Mouse (Mus musculus) CH12.LX (cell line): Measurements from ENCODE around the gene Pknox1.
A peak's percentile ranks its signal among the peaks of the same experiment; 100 is the strongest.

Experiments used
- BHLHE40 ChIP-seq: IDR thresholded peaks from 2 replicates; pipeline ENCODE4 v1.6.1; 2011; ENCODE audit warnings: mild to moderate bottlenecking, low read depth, low read length, improper control_type of control experiment
- CHD1 ChIP-seq: IDR thresholded peaks from 2 replicates; pipeline ENCODE4 v1.6.1; 2012; ENCODE audit warnings: low read depth, low read length, improper control_type of control experiment, inconsistent platforms
- CHD2 ChIP-seq: IDR thresholded peaks from 2 replicates; pipeline ENCODE4 v1.6.1; 2011; ENCODE audit warnings: low read length, improper control_type of control experiment
- CTCF ChIP-seq, 2 experiments: IDR thresholded peaks in 1 of 2; conservative IDR thresholded peaks in 1 of 2; 2 replicates each; pipeline ENCODE4 v1.5.1; 2011 to 2012; ENCODE audit warnings: low read depth in 2 of 2, low read length in 2 of 2, improper control_type of control experiment in 1 of 2, inconsistent platforms in 1 of 2, mild to moderate bottlenecking in 1 of 2, moderate library complexity in 1 of 2
- E2F4 ChIP-seq: IDR thresholded peaks from 2 replicates; pipeline ENCODE4 v1.6.1; 2011; ENCODE audit warnings: low read depth, low read length, improper control_type of control experiment; ENCODE audit not compliant: insufficient replicate concordance
- ELF1 ChIP-seq: IDR thresholded peaks from 2 replicates; pipeline ENCODE4 v1.6.1; 2014; ENCODE audit warnings: low read depth, mild to moderate bottlenecking, inconsistent platforms, low read length, improper control_type of control experiment
- HCFC1 ChIP-seq: IDR thresholded peaks from 2 replicates; pipeline ENCODE4 v1.6.1; 2012; ENCODE audit warnings: low read depth, mild to moderate bottlenecking, inconsistent platforms, low read length, improper control_type of control experiment
- MAFK ChIP-seq: IDR thresholded peaks from 2 replicates; pipeline ENCODE4 v1.6.1; 2011; ENCODE audit warnings: low read length, improper control_type of control experiment; ENCODE audit not compliant: insufficient replicate concordance
- MEF2A ChIP-seq: IDR thresholded peaks from 2 replicates; pipeline ENCODE4 v1.6.1; 2014; ENCODE audit warnings: low read depth, mild to moderate bottlenecking, inconsistent platforms, low read length, improper control_type of control experiment, borderline replicate concordance
- POLR2A ChIP-seq: IDR thresholded peaks from 2 replicates; pipeline ENCODE4 v1.6.1; 2011; ENCODE audit warnings: low read depth, mild to moderate bottlenecking, improper control_type of control experiment, low read length
- RCOR1 ChIP-seq: conservative IDR thresholded peaks from 2 replicates; pipeline ENCODE4 v1.6.1; 2012; ENCODE audit warnings: low read depth, mild to moderate bottlenecking, inconsistent platforms, low read length, improper control_type of control experiment
- SMC3 ChIP-seq: IDR thresholded peaks from 2 replicates; pipeline ENCODE4 v1.6.1; 2011; ENCODE audit warnings: low read depth, low read length, improper control_type of control experiment
- TCF12 ChIP-seq: IDR thresholded peaks from 2 replicates; pipeline ENCODE4 v1.6.1; 2014; ENCODE audit warnings: low read depth, mild to moderate bottlenecking, inconsistent platforms, low read length, improper control_type of control experiment

DNA sequence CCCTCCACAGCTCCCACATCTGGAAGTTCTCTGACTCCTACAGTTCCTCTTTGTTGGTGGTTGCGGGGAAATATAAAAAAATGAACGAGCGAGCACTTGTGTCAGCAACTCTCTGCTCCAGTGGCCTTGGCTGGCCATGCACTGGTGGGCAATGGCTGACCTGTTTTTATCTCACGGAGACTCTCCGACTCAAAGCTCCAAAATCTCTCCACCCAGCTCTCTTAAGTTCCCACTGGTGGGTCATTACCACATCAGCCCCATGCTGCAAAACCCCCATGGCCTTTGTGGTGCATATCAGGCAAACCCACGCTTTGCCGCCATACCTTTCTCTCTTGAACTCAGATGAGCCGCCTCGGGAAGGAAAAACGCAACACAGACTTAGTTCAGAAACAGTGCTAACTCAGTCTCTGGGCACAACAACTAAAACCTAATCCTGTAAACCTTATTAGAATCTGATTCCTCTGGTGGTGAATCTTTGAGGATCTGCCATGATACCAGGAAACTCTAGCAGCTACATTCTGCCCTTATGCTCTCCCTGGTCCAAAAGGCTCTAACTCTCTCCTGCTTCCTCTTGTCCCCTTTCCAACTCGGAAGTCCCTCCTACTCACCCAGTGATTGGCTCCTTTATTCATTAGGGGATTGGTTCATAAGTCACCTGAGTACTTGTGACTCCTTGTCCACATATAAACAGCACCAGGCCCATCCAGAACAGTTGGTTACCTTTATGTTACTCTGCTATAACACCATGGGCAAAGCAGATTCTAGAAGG, 5.3 kb upstream of the Pknox1 start:
- TF ChIP-seq SMC3 (no peak), CTCF (conservative IDR thresholded peaks at IDR 0.05 in 1 of 2, IDR thresholded peaks at IDR 0.05 in 1 of 2; ENCODE audit: low read depth in 2 of 2, low read length in 2 of 2) (no peak), TCF12 (peak; percentile 52; the same call in 1 of the 2 replicates), MEF2A (no peak), CHD1 (no peak), CHD2 (no peak), POLR2A (peak; percentile 96), HCFC1 (peak; percentile 67), BHLHE40 (peak; percentile 82), MAFK (no peak), E2F4 (no peak), ELF1 (peak; percentile 83), RCOR1 (no peak)
